Mouse (Mus musculus): ENCODE measurements around the gene Pax6.

Pax6 gene

GRCm38 (mm10) chr2:105671798-105672595 is 3.3 kb downstream of the Pax6 start:
- no peak for DNase-seq

GRCm38 (mm10) chr2:105672596-105672960 is 3.9 kb downstream of the Pax6 start:
- no peak for DNase-seq

GRCm38 (mm10) chr2:105673054-105673453 is 4.4 kb downstream of the Pax6 start:
- DNase-seq = no peak

GRCm38 (mm10) chr2:105673631-105674060 is 4.9 kb downstream of the Pax6 start:
- DNase-seq = no peak

GRCm38 (mm10) chr2:105674061-105674874 is 5.6 kb downstream of the Pax6 start:
- no peak for DNase-seq

- DNase-seq = peak; percentile 26
These were observed 6.4 kb downstream of the Pax6 start for GRCm38 (mm10) chr2:105674875-105675729.

GRCm38 (mm10) chr2:105675730-105676079 is 7.0 kb downstream of the Pax6 start:
- DNase-seq = no peak

GRCm38 (mm10) chr2:105676080-105676908 is 7.6 kb downstream of the Pax6 start:
- DNase-seq = no peak

GRCm38 (mm10) chr2:105676909-105677433 is 8.3 kb downstream of the Pax6 start:
- DNase-seq = no peak

- DNase-seq = no peak
These were observed 8.9 kb downstream of the Pax6 start for GRCm38 (mm10) chr2:105677434-105678105.

GRCm38 (mm10) chr2:105678306-105678705 is 9.6 kb downstream of the Pax6 start:
- DNase-seq = no peak

GRCm38 (mm10) chr2:105678880-105679321 is 10.2 kb downstream of the Pax6 start:
- no peak for DNase-seq

- DNase-seq = no peak
These were observed 10.6 kb downstream of the Pax6 start for GRCm38 (mm10) chr2:105679331-105679730.

GRCm38 (mm10) chr2:105680146-105680998 is 11.7 kb downstream of the Pax6 start:
- no peak for DNase-seq

- DNase-seq = no peak
These were observed 12.5 kb downstream of the Pax6 start for GRCm38 (mm10) chr2:105680999-105681710.

GRCm38 (mm10) chr2:105682011-105682501 is 13.4 kb downstream of the Pax6 start:
- no peak for DNase-seq

- no peak for DNase-seq
These were observed 14.1 kb downstream of the Pax6 start for GRCm38 (mm10) chr2:105682634-105683351.

- no peak for DNase-seq
These were observed 15.2 kb downstream of the Pax6 start for GRCm38 (mm10) chr2:105683771-105684410.

Measured in thymus, postnatal 25 days (tissue).